22 mouse cellular contexts compared by ENCODE assay signal in genomic region chr17:50094077-50094476, GRCm38 (mm10).
DNase-seq lines count a peak whose midpoint lies in the region; ATAC-seq and TF ChIP-seq lines count a peak whose summit lies in the region.
"Had no signal": no experiment of that assay in that cellular context is flagged by ENCODE, and none has a peak within 500 bp of the region (broad histone marks: within the 10 kb centered on the region; RNA-seq: fewer than 3 reads in every experiment).

No protein-coding gene starts in this region.

- ATAC-seq in lung, embryonic 14.5 days (ENCODE audit: insufficient read depth): no peak
- no peak for ATAC-seq in lung, postnatal 0 days
- ATAC-seq in CD4-positive, CD25-positive, alpha-beta regulatory T cell, adult 4 months: peak; percentile 97
- no peak for ATAC-seq in kidney, embryonic 14.5 days (ENCODE audit: low FRiP score, low TSS enrichment)
- ATAC-seq: liver, embryonic 12.5 days had no signal

- WGBS in lung, embryonic 14.5 days: 69% methylated on average over 5 of the region's 5 CpGs
- 68% methylated on average over 5 of the region's 5 CpGs for WGBS in lung, postnatal 0 days
- WGBS in small intestine, adult 2 months: 80% methylated on average over 5 of the region's 5 CpGs
- WGBS in kidney, embryonic 14.5 days: 88% methylated on average over 5 of the region's 5 CpGs

- H3K27ac ChIP-seq in lung, embryonic 14.5 days (ENCODE audit: low read depth): no peak overlapping the region
- H3K27ac ChIP-seq in lung, postnatal 0 days (ENCODE audit: low read length): no peak overlapping the region
- peak overlapping the region; percentile 59 for H3K27ac ChIP-seq in small intestine, adult 2 months (ENCODE audit: insufficient read depth, low read depth, low read length)
- no peak overlapping the region for H3K27ac ChIP-seq in kidney, embryonic 14.5 days (ENCODE audit: low read depth, low read length)
- H3K27ac ChIP-seq: embryonic facial prominence, embryonic 13.5 days; hindbrain, embryonic 15.5 days; layer of hippocampus, adult 2 months; liver, embryonic 12.5 days; neural tube, embryonic 15.5 days; stomach, postnatal 0 days had no signal

- H3K4me1 ChIP-seq in lung, embryonic 14.5 days (ENCODE audit: insufficient read depth): peaks cover 5% of the 10 kb centered on the region; the same call in 1 of the 2 replicates
- no peaks in the 10 kb centered on the region for H3K4me1 ChIP-seq in lung, postnatal 0 days (ENCODE audit: insufficient read depth, low read depth, low read length)
- H3K4me1 ChIP-seq in small intestine, adult 2 months (ENCODE audit: control insufficient read depth, insufficient read depth, insufficient read length, low read length): peaks cover 2% of the 10 kb centered on the region; the same call in 1 of the 2 replicates
- H3K4me1 ChIP-seq in kidney, embryonic 14.5 days (ENCODE audit: control insufficient read depth, insufficient read depth, low read length): no peaks in the 10 kb centered on the region
- H3K4me1 ChIP-seq: liver, embryonic 12.5 days; megakaryocyte, embryonic 14.5 days had no signal

- H3K4me2 ChIP-seq in lung, embryonic 14.5 days: no peak overlapping the region
- H3K4me2 ChIP-seq in lung, postnatal 0 days (replicated peaks; ENCODE audit: low read depth, low read length): no peak overlapping the region
- H3K4me2 ChIP-seq in kidney, embryonic 14.5 days (replicated peaks; ENCODE audit: low read depth, low read length): no peak overlapping the region
- H3K4me2 ChIP-seq: embryonic facial prominence, embryonic 13.5 days; heart, embryonic 12.5 days; hindbrain, embryonic 15.5 days; liver, embryonic 12.5 days; neural tube, embryonic 15.5 days had no signal

- H3K9ac ChIP-seq in lung, embryonic 14.5 days: no peak overlapping the region
- no peak overlapping the region for H3K9ac ChIP-seq in lung, postnatal 0 days (replicated peaks; ENCODE audit: low read depth)
- H3K9ac ChIP-seq in kidney, embryonic 14.5 days (ENCODE audit: low read depth, low read length): no peak overlapping the region
- H3K9ac ChIP-seq: embryonic facial prominence, embryonic 13.5 days; heart, embryonic 12.5 days; hindbrain, embryonic 15.5 days; liver, embryonic 12.5 days; neural tube, embryonic 15.5 days had no signal

- TF ChIP-seq EP300 in lung, postnatal 0 days (IDR thresholded peaks at IDR 0.05): no peak

- no peaks in the 10 kb centered on the region for H3K27me3 ChIP-seq in lung, embryonic 14.5 days (ENCODE audit: insufficient read depth, low read length)
- H3K27me3 ChIP-seq in lung, postnatal 0 days (replicated peaks; ENCODE audit: insufficient read depth, low read length): no peaks in the 10 kb centered on the region
- no peaks in the 10 kb centered on the region for H3K27me3 ChIP-seq in small intestine, adult 2 months (ENCODE audit: control insufficient read depth, insufficient read depth, low read length)
- H3K27me3 ChIP-seq in kidney, embryonic 14.5 days (ENCODE audit: control insufficient read depth, insufficient read depth, low read length): no peaks in the 10 kb centered on the region
- H3K27me3 ChIP-seq: embryonic facial prominence, embryonic 13.5 days; heart, embryonic 12.5 days; hindbrain, embryonic 15.5 days; liver, embryonic 12.5 days; neural tube, embryonic 15.5 days had no signal

- DNase-seq in lung, embryonic 14.5 days: peak; percentile 29
- DNase-seq in lung, postnatal 0 days (ENCODE audit: low spot score): no peak
- DNase-seq in induced T-regulatory cell, adult 2 months (ENCODE audit: low read depth): peak; percentile 83
- no peak for DNase-seq in frontal cortex, postnatal 36 days (ENCODE audit: low spot score in 2 of 2)
- DNase-seq in neural tube, embryonic 10.5 days (ENCODE audit: extremely low spot score, low spot score): no peak
- DNase-seq: cerebellum, adult 2 months; kidney, adult 11 months; kidney, postnatal 10 days; lung, postnatal 10 days; retina, postnatal 1 day; right cerebral cortex, postnatal 4 days had no signal

- no peaks in the 10 kb centered on the region for H3K9me3 ChIP-seq in lung, embryonic 14.5 days (ENCODE audit: low read depth, low read length)
- H3K9me3 ChIP-seq in lung, postnatal 0 days (ENCODE audit: low read length): no peaks in the 10 kb centered on the region
- no peaks in the 10 kb centered on the region for H3K9me3 ChIP-seq in kidney, embryonic 14.5 days (ENCODE audit: control insufficient read depth, low read length)
- H3K9me3 ChIP-seq: embryonic facial prominence, embryonic 13.5 days; heart, embryonic 12.5 days; hindbrain, embryonic 15.5 days; liver, embryonic 12.5 days; megakaryocyte, embryonic 14.5 days; neural tube, embryonic 15.5 days had no signal

- no peak overlapping the region for H3K4me3 ChIP-seq in lung, embryonic 14.5 days (ENCODE audit: low read depth, low read length)
- no peak overlapping the region for H3K4me3 ChIP-seq in lung, postnatal 0 days (ENCODE audit: low read depth, low read length)
- no peak overlapping the region; the same call in 1 of the 2 replicates for H3K4me3 ChIP-seq in small intestine, adult 2 months (ENCODE audit: low read depth, low read length)
- no peak overlapping the region for H3K4me3 ChIP-seq in kidney, embryonic 14.5 days (ENCODE audit: low read length)
- H3K4me3 ChIP-seq: embryonic facial prominence, embryonic 13.5 days; heart, embryonic 12.5 days; hindbrain, embryonic 15.5 days; layer of hippocampus, adult 2 months; liver, embryonic 12.5 days; megakaryocyte, embryonic 14.5 days; neural tube, embryonic 15.5 days had no signal

- no peaks in the 10 kb centered on the region for H3K36me3 ChIP-seq in lung, embryonic 14.5 days (ENCODE audit: insufficient read depth)
- no peaks in the 10 kb centered on the region for H3K36me3 ChIP-seq in lung, postnatal 0 days (ENCODE audit: insufficient read depth, low read length)
- no peaks in the 10 kb centered on the region for H3K36me3 ChIP-seq in small intestine, adult 2 months (ENCODE audit: control insufficient read depth, insufficient read depth, low read length)
- H3K36me3 ChIP-seq in kidney, embryonic 14.5 days (ENCODE audit: control insufficient read depth, insufficient read depth, low read length): no peaks in the 10 kb centered on the region
- H3K36me3 ChIP-seq: embryonic facial prominence, embryonic 13.5 days; heart, embryonic 12.5 days; hindbrain, embryonic 15.5 days; liver, embryonic 12.5 days; neural tube, embryonic 15.5 days had no signal

- TF ChIP-seq POLR2A in small intestine, adult 2 months (IDR thresholded peaks at IDR 0.05; ENCODE audit: low read depth, low read length): no peak

- no peak for TF ChIP-seq CTCF in lung, embryonic 14.5 days (IDR thresholded peaks at IDR 0.05; ENCODE audit: low read depth)
- TF ChIP-seq CTCF in lung, postnatal 0 days (IDR thresholded peaks at IDR 0.05): no peak
- TF ChIP-seq CTCF in small intestine, adult 2 months (IDR thresholded peaks at IDR 0.05; ENCODE audit: extremely low read depth, insufficient read length, insufficient replicate concordance, low read depth, low read length): no peak

Comparison
In these comparisons a context has a peak if more than half of its experiments do, and no peak if none do; other contexts are left out.
1. DNase-seq: peak in lung, embryonic 14.5 days (single experiment) and induced T-regulatory cell, adult 2 months (single experiment); none in lung, postnatal 0 days (single experiment), frontal cortex, postnatal 36 days (0 of 2) and neural tube, embryonic 10.5 days (single experiment).